Comparison of ENCODE assay signal across 12 mouse cellular contexts in the genomic region with DNA sequence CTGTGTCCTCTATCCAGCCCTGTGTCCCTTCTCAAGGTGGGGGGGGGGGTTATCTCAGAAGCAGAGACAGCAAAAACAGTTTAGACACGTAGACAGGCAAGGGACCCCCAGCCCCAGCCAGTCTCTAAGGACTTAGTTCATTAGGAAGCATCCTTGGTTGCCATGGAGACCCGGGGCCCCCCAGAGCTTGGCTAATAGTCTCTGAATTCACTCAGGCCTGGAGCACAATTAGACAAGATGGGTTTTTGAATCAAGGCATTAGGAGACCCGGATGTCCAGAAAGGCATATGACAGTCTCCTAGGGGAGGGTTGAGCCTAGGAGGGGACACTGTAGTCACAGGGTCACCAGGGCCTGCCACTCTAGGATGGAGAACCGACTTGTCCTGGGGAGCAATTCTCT. TPM values are rescaled to one million over a fixed set of nuclear protein-coding genes. Genes with fewer than 3 reads are reported as not detected.
A peak's percentile ranks its signal among the peaks of the same experiment; 100 is the strongest.
DNase-seq lines count a peak whose midpoint lies in the region; ATAC-seq lines count a peak whose summit lies in the region.
"Had no signal": no experiment of that assay in that cellular context is flagged by ENCODE, and none has a peak within 500 bp of the region (broad histone marks: within the 10 kb centered on the region; RNA-seq: fewer than 3 reads in every experiment).

No protein-coding gene starts in this region.

- no peaks in the 10 kb centered on the region for H3K36me3 ChIP-seq in neural tube, embryonic 11.5 days (ENCODE audit: control insufficient read depth, insufficient read depth, low read length)
- H3K36me3 ChIP-seq in hindbrain, embryonic 10.5 days, result no peaks in the 10 kb centered on the region
- no peaks in the 10 kb centered on the region for H3K36me3 ChIP-seq in midbrain, embryonic 13.5 days
- no peaks in the 10 kb centered on the region for H3K36me3 ChIP-seq in kidney, embryonic 15.5 days
- H3K36me3 ChIP-seq: heart, embryonic 13.5 days; liver, embryonic 13.5 days had no signal

- H3K9me3 ChIP-seq in neural tube, embryonic 11.5 days (ENCODE audit: control insufficient read depth, low read length), result no peaks in the 10 kb centered on the region
- no peaks in the 10 kb centered on the region for H3K9me3 ChIP-seq in hindbrain, embryonic 10.5 days
- no peaks in the 10 kb centered on the region for H3K9me3 ChIP-seq in midbrain, embryonic 13.5 days
- no peaks in the 10 kb centered on the region for H3K9me3 ChIP-seq in kidney, embryonic 15.5 days (replicated peaks)
- H3K9me3 ChIP-seq: heart, embryonic 13.5 days; liver, embryonic 13.5 days had no signal

- WGBS in neural tube, embryonic 11.5 days, result 39% methylated on average over 4 of the region's 4 CpGs
- whole genome bisulfite sequencing in hindbrain, embryonic 10.5 days, result 40% methylated on average over 4 of the region's 4 CpGs
- 8% methylated on average over 4 of the region's 4 CpGs for WGBS in midbrain, embryonic 13.5 days
- 68% methylated on average over 4 of the region's 4 CpGs for WGBS in kidney, embryonic 15.5 days

- peak; percentile 44 for DNase-seq in neural tube, embryonic 11.5 days (ENCODE audit: low spot score)
- no peak for DNase-seq in neural tube, embryonic 10.5 days (ENCODE audit: extremely low spot score, low spot score)
- no peak for DNase-seq in hindbrain, embryonic 10.5 days (ENCODE audit: low spot score)
- DNase-seq in testis, postnatal 10 days (ENCODE audit: low spot score), result no peak
- no peak for DNase-seq in heart, postnatal 10 days
- DNase-seq: adrenal gland, adult 2 months; cerebellum, postnatal 25 days; liver, embryonic 13.5 days; lung, postnatal 14 days had no signal

- H3K4me2 ChIP-seq in neural tube, embryonic 11.5 days (ENCODE audit: low read depth), result no peak overlapping the region
- no peak overlapping the region; the same call in 1 of the 2 replicates for H3K4me2 ChIP-seq in midbrain, embryonic 13.5 days (replicated peaks)
- H3K4me2 ChIP-seq in kidney, embryonic 15.5 days, result no peak overlapping the region
- H3K4me2 ChIP-seq: heart, embryonic 13.5 days; liver, embryonic 13.5 days had no signal

- no peak overlapping the region for H3K4me3 ChIP-seq in neural tube, embryonic 11.5 days (ENCODE audit: low read depth, low read length)
- no peak overlapping the region for H3K4me3 ChIP-seq in hindbrain, embryonic 10.5 days
- no peak overlapping the region for H3K4me3 ChIP-seq in midbrain, embryonic 13.5 days (replicated peaks)
- no peak overlapping the region for H3K4me3 ChIP-seq in kidney, embryonic 15.5 days (replicated peaks)
- H3K4me3 ChIP-seq: heart, embryonic 13.5 days; liver, embryonic 13.5 days had no signal

- no peaks in the 10 kb centered on the region for H3K27me3 ChIP-seq in neural tube, embryonic 11.5 days (ENCODE audit: control insufficient read depth, insufficient read depth, low read length)
- H3K27me3 ChIP-seq in hindbrain, embryonic 10.5 days (ENCODE audit: insufficient read depth, poor library complexity, severe bottlenecking), result peaks cover 19% of the 10 kb centered on the region
- H3K27me3 ChIP-seq in midbrain, embryonic 13.5 days, result peaks cover 2% of the 10 kb centered on the region
- H3K27me3 ChIP-seq in kidney, embryonic 15.5 days, result 0 out of 2 replicates have a peak, but pooled peaks cover 4% of the 10 kb centered on the region

- H3K4me1 ChIP-seq in neural tube, embryonic 11.5 days (ENCODE audit: control insufficient read depth, insufficient read depth, low read length), result peaks cover 29% of the 10 kb centered on the region
- peaks cover 80% of the 10 kb centered on the region for H3K4me1 ChIP-seq in hindbrain, embryonic 10.5 days (replicated peaks)
- peaks cover 91% of the 10 kb centered on the region for H3K4me1 ChIP-seq in midbrain, embryonic 13.5 days (replicated peaks)
- peaks cover 61% of the 10 kb centered on the region for H3K4me1 ChIP-seq in kidney, embryonic 15.5 days

- intact Hi-C loops in heart, postnatal 10 days (cut with DNase I), result no loop called here

- no peak for ATAC-seq in neural tube, embryonic 11.5 days (ENCODE audit: insufficient read depth, low FRiP score, low TSS enrichment)
- no peak for ATAC-seq in midbrain, embryonic 13.5 days
- no peak for ATAC-seq in kidney, embryonic 15.5 days (replicated peaks; ENCODE audit: low FRiP score)

- H3K9ac ChIP-seq in neural tube, embryonic 11.5 days (ENCODE audit: low read length), result no peak overlapping the region
- no peak overlapping the region; the same call in 1 of the 2 replicates for H3K9ac ChIP-seq in midbrain, embryonic 13.5 days (replicated peaks)
- H3K9ac ChIP-seq in kidney, embryonic 15.5 days, result no peak overlapping the region
- H3K9ac ChIP-seq: heart, embryonic 13.5 days; liver, embryonic 13.5 days had no signal

- no peak overlapping the region for H3K27ac ChIP-seq in neural tube, embryonic 11.5 days (ENCODE audit: low read depth, low read length)
- peak overlapping the region; percentile 37 for H3K27ac ChIP-seq in hindbrain, embryonic 10.5 days
- H3K27ac ChIP-seq in midbrain, embryonic 13.5 days, result 0 out of 2 replicates have a peak overlapping the region, but pooled peaks have one; percentile 47
- no peak overlapping the region for H3K27ac ChIP-seq in kidney, embryonic 15.5 days
- H3K27ac ChIP-seq: heart, embryonic 13.5 days; liver, embryonic 13.5 days had no signal

RNA-seq across cellular contexts. Expression of gene Coro2b, which starts 18.3 kb away (rescaled TPM):
- polyA plus RNA-seq in neural tube, embryonic 11.5 days (2014; fragmentation: Nextera tagmentation; extraction: Ambion mirVana), result 23.7 and 24.5 TPM in 2 replicates
- 17.5 and 30.7 TPM in 2 replicates for polyA plus RNA-seq in hindbrain, embryonic 10.5 days (2016; fragmentation: Nextera tagmentation; extraction: Ambion mirVana)
- 28.4 and 34.7 TPM in 2 replicates for polyA plus RNA-seq in midbrain, embryonic 13.5 days (2015; fragmentation: Nextera tagmentation; extraction: Ambion mirVana)
- total RNA-seq in heart, postnatal 10 days (2021), result 10 to 100 TPM; 17.9 to 20.3 TPM
- 16.8 and 19.1 TPM in 2 replicates for polyA plus RNA-seq in kidney, embryonic 15.5 days (2015; fragmentation: Nextera tagmentation; extraction: Ambion mirVana)

Comparison
In these comparisons a context has a peak if more than half of its experiments do, and no peak if none do; other contexts are left out.
1. H3K27ac ChIP-seq: peak in hindbrain, embryonic 10.5 days (single experiment) and midbrain, embryonic 13.5 days (single experiment); none in neural tube, embryonic 11.5 days (single experiment) and kidney, embryonic 15.5 days (single experiment).